Mouse (Mus musculus) stomach, embryonic 16.5 days (tissue): ENCODE data around the gene Ifrd2. TPM values are rescaled to one million over a fixed set of nuclear protein-coding genes. Genes with fewer than 3 reads are reported as not detected.
"Not testable (repeated sequence)": the region's sequence is repeated elsewhere in the genome, so short reads cannot be mapped to it uniquely, and the experiment has no call there.

Experiments
- ATAC-seq: fragments of 200-750 bp; cut with Nextera tagmentation; 2 replicates; pipeline ENCODE4 v1.8.0; 2017; ENCODE audit warnings: moderate number of reproducible peaks, moderate TSS enrichment; ENCODE audit not compliant: insufficient read depth, low FRiP score
- H3K27ac ChIP-seq: fragments of 300-500 bp; sonication (generic); 2 replicates; pipeline ENCODE4 v1.5.1; 2014; ENCODE audit warnings: low read length
- H3K27me3 ChIP-seq: fragments of 300-500 bp; sonication (generic); 2 replicates; pipeline ENCODE4 v1.6.1; 2014; ENCODE audit warnings: low read length, control low read depth, mixed read lengths; ENCODE audit not compliant: control insufficient read depth, insufficient read depth
- H3K36me3 ChIP-seq: fragments of 300-500 bp; sonication (generic); 2 replicates; pipeline ENCODE4 v1.6.1; 2014; ENCODE audit warnings: low read length; ENCODE audit not compliant: control insufficient read depth, insufficient read depth
- H3K4me1 ChIP-seq: fragments of 300-500 bp; sonication (generic); 2 replicates; pipeline ENCODE4 v1.6.1; 2014; ENCODE audit warnings: low read length, control low read depth, mixed read lengths; ENCODE audit not compliant: control insufficient read depth, insufficient read depth
- H3K4me2 ChIP-seq: fragments of 300-500 bp; sonication (generic); 2 replicates; pipeline ENCODE4 v1.6.1; 2014; ENCODE audit warnings: low read depth, low read length, mixed read lengths
- H3K4me3 ChIP-seq: fragments of 300-500 bp; sonication (generic); replicated peaks from 2 replicates; pipeline ENCODE4 v1.5.1; 2014; ENCODE audit warnings: mild to moderate bottlenecking, low read length
- H3K9ac ChIP-seq: fragments of 300-500 bp; sonication (generic); 2 replicates; pipeline ENCODE4 v1.6.1; 2014; ENCODE audit warnings: low read length
- H3K9me3 ChIP-seq: fragments of 300-500 bp; sonication (generic); replicated peaks from 2 replicates; pipeline ENCODE4 v1.6.1; 2016; ENCODE audit warnings: low read length, control low read depth; ENCODE audit not compliant: control insufficient read depth
- WGBS: fragments of 180-500 bp; shearing (Covaris S2); extraction: QIAGEN DNeasy Blood & Tissue Kit; methylation state at CpG from one replicate; pipeline ENCODE4 v1.1.7; 2014; 5-methylcytosine and 5-hydroxymethylcytosine counted together
- polyA plus RNA-seq: library from polyadenylated mRNA; unstranded; fragments of >200 nt; fragmentation: Nextera tagmentation; extraction: Ambion mirVana; gene quantifications from 2 replicates; pipeline ENCODE4 v1.2.1, GENCODE M21; 2015

Ifrd2 gene
- polyA plus RNA-seq, 1 experiment from 2014 or later, result 62.0 TPM

- H3K27ac ChIP-seq, result peak overlapping the region; percentile 95
- WGBS, result under 1% methylated on average over 23 of the region's 23 CpGs
- no peaks in the 10 kb centered on the region for H3K27me3 ChIP-seq
- H3K4me2 ChIP-seq, result peak overlapping the region; percentile 96
- peaks cover 25% of the 10 kb centered on the region for H3K36me3 ChIP-seq
- H3K9me3 ChIP-seq, result no peaks in the 10 kb centered on the region
- H3K4me3 ChIP-seq, result peak overlapping the region; percentile 73
- peak; percentile 9; the same call in 1 of the 2 replicates for ATAC-seq
- peak overlapping the region; percentile 93 for H3K9ac ChIP-seq
- H3K4me1 ChIP-seq, result peaks cover 45% of the 10 kb centered on the region
These were observed 32.4 kb upstream of the Ifrd2 start for GRCm38 (mm10) chr9:107555031-107555457.

- Histone ChIP-seq H3K27ac (peak overlapping the region; percentile 95), H3K9ac (peak overlapping the region; percentile 93), H3K4me3 (peak overlapping the region; percentile 73), H3K36me3 (peaks cover 28% of the 10 kb centered on the region), H3K9me3 (no peaks in the 10 kb centered on the region), H3K4me2 (peak overlapping the region; percentile 96), H3K27me3 (no peaks in the 10 kb centered on the region), H3K4me1 (peaks cover 44% of the 10 kb centered on the region)
- WGBS, result 46% methylated on average over 2 of the region's 2 CpGs
- no peak for ATAC-seq
These were observed 31.7 kb upstream of the Ifrd2 start for GRCm38 (mm10) chr9:107555701-107556100.

GRCm38 (mm10) chr9:107556346-107556745, 31.1 kb upstream of the Ifrd2 start:
- H3K4me3 ChIP-seq, result peak overlapping the region; percentile 73
- no peak for ATAC-seq
- peak overlapping the region; percentile 96 for H3K4me2 ChIP-seq
- WGBS, result 56% methylated on average over 3 of the region's 3 CpGs
- peaks cover 35% of the 10 kb centered on the region for H3K36me3 ChIP-seq
- no peaks in the 10 kb centered on the region for H3K27me3 ChIP-seq
- no peaks in the 10 kb centered on the region for H3K9me3 ChIP-seq
- H3K9ac ChIP-seq, result peak overlapping the region; percentile 93
- H3K27ac ChIP-seq, result peak overlapping the region; percentile 95
- peaks cover 38% of the 10 kb centered on the region for H3K4me1 ChIP-seq

- peaks cover 28% of the 10 kb centered on the region for H3K4me1 ChIP-seq
- peak within 1 kb of the TSS; percentile 85 for H3K4me2 ChIP-seq
- peak within 1 kb of the TSS; percentile 58 for H3K27ac ChIP-seq
- 0% methylated on average over 46 of the region's 46 CpGs for WGBS
- no peaks in the 10 kb centered on the region for H3K9me3 ChIP-seq
- peak within 1 kb of the TSS; percentile 89 for H3K9ac ChIP-seq
- ATAC-seq, result peak; percentile 94
- no peaks in the 10 kb centered on the region for H3K27me3 ChIP-seq
- H3K4me3 ChIP-seq, result peak within 1 kb of the TSS; percentile 95
- H3K36me3 ChIP-seq, result peaks cover 39% of the 10 kb centered on the region
These were observed 24.3 kb upstream of the Ifrd2 start, which contains the start of gene Tusc2 for GRCm38 (mm10) chr9:107563029-107563581. Gene Tusc2, plus strand, starts transcription at chr9:107563255.

- H3K9me3 ChIP-seq, ATAC-seq, H3K27me3 ChIP-seq, H3K4me3 ChIP-seq: not testable (repeated sequence)
- Histone ChIP-seq H3K4me1 (peaks cover 41% of the 10 kb centered on the region), H3K9ac (0 out of 2 replicates have a peak overlapping the region, but pooled peaks have one; percentile 4), H3K27ac (peak overlapping the region; percentile 89; the same call in 1 of the 2 replicates), H3K4me2 (peak overlapping the region; percentile 90; the same call in 1 of the 2 replicates), H3K36me3 (peaks cover 19% of the 10 kb centered on the region)
- WGBS, result 47% methylated on average over 5 of the region's 5 CpGs
These were observed 21.9 kb upstream of the Ifrd2 start for GRCm38 (mm10) chr9:107565556-107565955.

GRCm38 (mm10) chr9:107566041-107566709, 21.3 kb upstream of the Ifrd2 start:
- H3K4me1 ChIP-seq, result peaks cover 47% of the 10 kb centered on the region
- no peaks in the 10 kb centered on the region for H3K9me3 ChIP-seq
- peak overlapping the region; percentile 90; the same call in 1 of the 2 replicates for H3K4me2 ChIP-seq
- WGBS, result 48% methylated on average over 15 of the region's 15 CpGs
- no peaks in the 10 kb centered on the region for H3K27me3 ChIP-seq
- no peak overlapping the region for H3K4me3 ChIP-seq
- no peak for ATAC-seq
- peak overlapping the region; percentile 89 for H3K27ac ChIP-seq
- H3K36me3 ChIP-seq, result peaks cover 13% of the 10 kb centered on the region
- no peak overlapping the region for H3K9ac ChIP-seq

GRCm38 (mm10) chr9:107566855-107567254, 20.6 kb upstream of the Ifrd2 start:
- no peak overlapping the region for H3K4me3 ChIP-seq
- peaks cover 53% of the 10 kb centered on the region for H3K4me1 ChIP-seq
- H3K4me2 ChIP-seq, result peak overlapping the region; percentile 90; the same call in 1 of the 2 replicates
- peak overlapping the region; percentile 34; the same call in 1 of the 2 replicates for H3K9ac ChIP-seq
- no peaks in the 10 kb centered on the region for H3K27me3 ChIP-seq
- H3K27ac ChIP-seq, result peak overlapping the region; percentile 89
- no peak for ATAC-seq
- WGBS, result 45% methylated on average over 3 of the region's 3 CpGs
- H3K9me3 ChIP-seq, result no peaks in the 10 kb centered on the region
- peaks cover 7% of the 10 kb centered on the region for H3K36me3 ChIP-seq

GRCm38 (mm10) chr9:107567702-107568319, 19.6 kb upstream of the Ifrd2 start, which contains the start of gene Hyal2:
Gene Hyal2, plus strand, starts transcription at chr9:107567945.
- Histone ChIP-seq H3K9ac (peak within 1 kb of the TSS; percentile 89), H3K4me2 (peak within 1 kb of the TSS; percentile 90), H3K27me3 (no peaks in the 10 kb centered on the region), H3K27ac (peak within 1 kb of the TSS; percentile 89), H3K36me3 (peaks cover 7% of the 10 kb centered on the region; the same call in 1 of the 2 replicates), H3K4me1 (peaks cover 49% of the 10 kb centered on the region), H3K4me3 (peak within 1 kb of the TSS; percentile 92), H3K9me3 (no peaks in the 10 kb centered on the region)
- ATAC-seq, result no peak
- 6% methylated on average over 18 of the region's 18 CpGs for WGBS
